Mouse (Mus musculus) lung, adult 18-20 months (tissue): ENCODE results near the gene Taar9.
"Not testable (repeated sequence)": the region's sequence is repeated elsewhere in the genome, so short reads cannot be mapped to it uniquely, and the experiment has no call there.

Experiments used
- DNase-seq, 2 experiments: peaks; one replicate each; pipeline ENCODE4 v3.0.0; 2022; ENCODE audit warnings: mixed read lengths in 2 of 2

The Taar9 gene

GRCm38 (mm10) chr10:24074751-24075150 lies 34.6 kb downstream of the Taar9 start:
- not testable (repeated sequence) for DNase-seq

GRCm38 (mm10) chr10:24058986-24059385 lies 50.3 kb downstream of the Taar9 start:
- DNase-seq = no peak
